Mouse (Mus musculus) liver, embryonic 15.5 days (tissue): Measurements from ENCODE around the gene Cdh22. TPM values are rescaled to one million over a fixed set of nuclear protein-coding genes. Genes with fewer than 3 reads are reported as not detected.

Source experiments
- ATAC-seq: fragments of 200-750 bp; cut with Nextera tagmentation; 2 replicates; pipeline ENCODE4 v1.8.0; 2017; ENCODE audit warnings: moderate number of reproducible peaks, mild to moderate bottlenecking, moderate library complexity; ENCODE audit not compliant: insufficient read depth
- H3K27ac ChIP-seq: fragments of 300-500 bp; sonication (generic); replicated peaks from 2 replicates; pipeline ENCODE4 v1.5.1; 2015; ENCODE audit warnings: mild to moderate bottlenecking, inconsistent platforms
- H3K27me3 ChIP-seq: fragments of 300-500 bp; sonication (generic); 2 replicates; pipeline ENCODE4 v1.6.1; 2015; ENCODE audit warnings: mild to moderate bottlenecking, inconsistent platforms
- H3K36me3 ChIP-seq: fragments of 300-500 bp; sonication (generic); replicated peaks from 2 replicates; pipeline ENCODE4 v1.6.1; 2015; ENCODE audit warnings: moderate library complexity, mild to moderate bottlenecking, inconsistent platforms
- H3K4me1 ChIP-seq: fragments of 300-500 bp; sonication (generic); replicated peaks from 2 replicates; pipeline ENCODE4 v1.6.1; 2015; ENCODE audit warnings: inconsistent platforms
- H3K4me2 ChIP-seq: fragments of 300-500 bp; sonication (generic); 2 replicates; pipeline ENCODE4 v1.6.1; 2015; ENCODE audit warnings: moderate library complexity, mild to moderate bottlenecking, inconsistent platforms
- H3K4me3 ChIP-seq: fragments of 300-500 bp; sonication (generic); replicated peaks from 2 replicates; pipeline ENCODE4 v1.5.1; 2015; ENCODE audit warnings: mild to moderate bottlenecking, inconsistent platforms
- H3K9ac ChIP-seq: fragments of 300-500 bp; sonication (generic); 2 replicates; pipeline ENCODE4 v1.6.1; 2015; ENCODE audit warnings: moderate library complexity, mild to moderate bottlenecking, inconsistent platforms
- H3K9me3 ChIP-seq: fragments of 300-500 bp; sonication (generic); replicated peaks from 2 replicates; pipeline ENCODE4 v1.6.1; 2016; ENCODE audit warnings: inconsistent platforms
- WGBS: fragments of 180-500 bp; shearing (Covaris S2); methylation state at CpG from one replicate; pipeline ENCODE4 v1.1.7; 2015; ENCODE audit warnings: mixed read lengths; ENCODE audit not compliant: insufficient replicate concordance; 5-methylcytosine and 5-hydroxymethylcytosine counted together
- polyA plus RNA-seq: library from polyadenylated mRNA; unstranded; fragments of >200 nt; fragmentation: Nextera tagmentation; extraction: Ambion mirVana; gene quantifications from 2 replicates; pipeline ENCODE4 v1.2.1, GENCODE M21; 2015

Gene Cdh22
- not detected in 2 replicates for polyA plus RNA-seq

DNA sequence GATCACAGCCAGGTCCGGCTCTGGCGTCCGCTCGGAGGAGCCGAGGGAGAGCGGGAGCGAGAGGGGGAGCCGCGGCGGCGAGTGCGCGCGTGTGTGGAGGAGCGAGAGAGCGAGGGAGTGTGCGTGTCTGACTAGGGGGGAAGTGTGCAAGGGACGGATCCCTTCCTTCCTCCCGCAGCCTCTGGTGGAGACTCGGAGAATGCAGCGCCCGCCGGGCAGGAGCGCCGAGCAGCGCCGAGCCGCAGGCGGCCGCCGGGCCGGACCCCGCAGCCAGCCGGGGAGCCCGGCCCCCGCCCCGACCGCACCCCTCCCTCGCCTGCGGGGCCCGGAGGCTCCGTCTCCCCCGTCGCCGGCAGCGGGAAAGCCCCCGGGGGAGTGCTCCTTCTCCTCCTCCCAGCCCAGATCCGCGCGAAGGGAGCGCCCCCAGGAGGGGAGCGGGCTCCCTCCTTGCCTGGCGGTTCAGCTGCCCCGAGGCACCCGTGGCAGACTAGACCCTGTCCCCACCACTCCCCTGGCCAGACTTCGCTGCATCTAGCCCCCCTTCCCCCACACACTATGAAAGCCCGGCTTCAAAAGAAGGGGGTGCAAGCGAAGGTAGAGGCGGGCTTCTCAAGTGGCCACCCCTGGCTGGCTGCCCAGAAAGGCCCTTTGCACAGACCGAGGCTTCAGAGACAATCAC lies at the start of gene Cdh22:
Gene Cdh22, minus strand, starts transcription at position 241 of the 679 bp plus-strand sequence.
- no peaks in the 10 kb centered on the region; the same call in 1 of the 2 replicates for H3K4me1 ChIP-seq
- no peaks in the 10 kb centered on the region for H3K9me3 ChIP-seq
- peak within 1 kb of the TSS; percentile 41 for H3K4me3 ChIP-seq
- ATAC-seq = no peak
- no peak within 1 kb of the TSS for H3K9ac ChIP-seq
- no peak within 1 kb of the TSS for H3K27ac ChIP-seq
- no peaks in the 10 kb centered on the region for H3K36me3 ChIP-seq
- WGBS = under 1% methylated on average over 39 of the region's 60 CpGs
- peaks cover 96% of the 10 kb centered on the region for H3K27me3 ChIP-seq
- H3K4me2 ChIP-seq = peak within 1 kb of the TSS; percentile 60

DNA sequence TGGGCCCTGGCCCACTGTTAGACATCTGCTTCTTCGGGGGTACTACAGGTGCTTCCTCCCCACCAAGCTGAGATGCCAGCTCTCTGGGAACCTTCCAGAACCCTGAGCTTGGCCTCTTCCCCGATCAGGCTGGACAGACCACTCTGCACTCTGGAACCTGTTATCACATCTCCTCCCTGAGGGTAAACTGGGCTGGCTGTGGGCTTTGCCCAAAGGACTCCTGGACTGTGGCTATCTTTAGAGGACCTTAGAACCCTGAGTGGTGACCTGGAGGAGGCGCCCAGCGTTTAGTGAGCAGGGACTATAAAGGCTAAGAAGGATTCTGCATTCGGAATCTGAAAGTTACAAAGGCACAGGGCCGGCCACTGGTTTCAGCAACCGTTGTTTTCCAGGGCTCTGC lies 49.7 kb upstream of the Cdh22 start:
- H3K9me3 ChIP-seq = no peaks in the 10 kb centered on the region
- peak overlapping the region; percentile 72 for H3K27ac ChIP-seq
- no peaks in the 10 kb centered on the region for H3K27me3 ChIP-seq
- H3K36me3 ChIP-seq = peaks cover 24% of the 10 kb centered on the region
- H3K4me2 ChIP-seq = peak overlapping the region; percentile 92; the same call in 1 of the 2 replicates
- peak; percentile 20; the same call in 1 of the 2 replicates for ATAC-seq
- no peak overlapping the region for H3K4me3 ChIP-seq
- no peak overlapping the region for H3K9ac ChIP-seq
- 67% methylated on average over 7 of the region's 7 CpGs for WGBS
- H3K4me1 ChIP-seq = peaks cover 49% of the 10 kb centered on the region

DNA sequence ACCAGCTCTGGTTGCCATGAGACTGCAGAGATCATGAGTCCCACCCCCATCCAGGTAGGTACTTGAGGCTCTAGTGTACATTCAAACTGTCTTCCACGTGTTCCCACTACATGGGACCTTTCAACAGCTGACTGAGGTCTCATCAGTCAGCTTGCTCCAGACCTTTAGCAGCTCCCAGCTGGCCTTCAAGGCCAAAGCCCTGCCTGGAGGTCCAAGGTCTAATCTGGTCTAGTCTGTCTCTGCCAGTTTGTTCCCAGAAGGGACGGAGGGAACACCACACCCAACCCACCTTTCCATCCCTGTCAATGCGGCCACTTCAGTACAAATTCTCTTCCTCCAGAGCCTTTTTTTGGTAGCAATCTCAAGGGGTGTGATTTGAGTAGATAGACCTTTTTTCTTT lies 49.0 kb upstream of the Cdh22 start:
- no peak for ATAC-seq
- WGBS = 74% methylated on average over 3 of the region's 3 CpGs
- Histone ChIP-seq H3K4me1 (peaks cover 49% of the 10 kb centered on the region), H3K27ac (no peak overlapping the region), H3K4me3 (no peak overlapping the region), H3K36me3 (peaks cover 26% of the 10 kb centered on the region), H3K9me3 (no peaks in the 10 kb centered on the region), H3K4me2 (no peak overlapping the region), H3K9ac (no peak overlapping the region), H3K27me3 (no peaks in the 10 kb centered on the region)

DNA sequence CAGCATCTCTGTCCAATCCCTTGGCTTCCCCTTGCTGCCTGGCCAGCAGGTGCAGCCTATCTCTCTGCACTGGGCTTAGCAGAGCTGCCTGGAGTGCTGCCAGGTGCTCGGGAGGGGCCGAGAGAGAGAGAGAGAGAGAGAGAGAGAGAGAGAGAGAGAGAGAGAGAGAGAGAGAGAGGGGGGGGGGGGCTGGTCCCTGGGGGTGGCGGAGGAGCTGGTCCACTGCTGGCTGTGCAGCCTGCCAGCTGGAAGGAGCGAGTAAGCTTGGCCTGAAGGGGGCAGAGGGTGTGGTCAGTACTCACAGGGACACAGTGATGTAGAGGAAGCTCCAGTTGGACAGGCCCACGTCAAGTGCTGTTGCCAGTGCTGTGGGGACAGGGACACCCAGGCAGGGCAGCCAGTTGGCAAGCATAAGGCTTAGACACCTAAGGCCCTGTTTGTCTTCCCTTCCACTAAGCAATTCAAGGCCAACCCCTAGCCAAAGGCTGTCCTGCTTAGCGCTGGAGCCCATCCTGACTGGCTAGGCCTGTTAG lies 47.2 kb upstream of the Cdh22 start:
- H3K9me3 ChIP-seq = no peaks in the 10 kb centered on the region
- H3K4me3 ChIP-seq = no peak overlapping the region
- peaks cover 40% of the 10 kb centered on the region for H3K36me3 ChIP-seq
- WGBS = 54% methylated on average over 5 of the region's 6 CpGs
- H3K27me3 ChIP-seq = no peaks in the 10 kb centered on the region
- H3K4me1 ChIP-seq = peaks cover 35% of the 10 kb centered on the region
- H3K9ac ChIP-seq = no peak overlapping the region
- no peak overlapping the region for H3K27ac ChIP-seq
- no peak overlapping the region for H3K4me2 ChIP-seq
- no peak for ATAC-seq

GRCm38 (mm10) chr2:165279351-165279750 lies 44.7 kb upstream of the Cdh22 start:
- no peak for ATAC-seq
- no peaks in the 10 kb centered on the region for H3K27me3 ChIP-seq
- H3K4me3 ChIP-seq = no peak overlapping the region
- H3K27ac ChIP-seq = no peak overlapping the region
- H3K4me1 ChIP-seq = peaks cover 10% of the 10 kb centered on the region
- peaks cover 45% of the 10 kb centered on the region for H3K36me3 ChIP-seq
- H3K9me3 ChIP-seq = no peaks in the 10 kb centered on the region
- WGBS = 79% methylated on average over 10 of the region's 10 CpGs
- H3K9ac ChIP-seq = no peak overlapping the region
- H3K4me2 ChIP-seq = no peak overlapping the region

DNA sequence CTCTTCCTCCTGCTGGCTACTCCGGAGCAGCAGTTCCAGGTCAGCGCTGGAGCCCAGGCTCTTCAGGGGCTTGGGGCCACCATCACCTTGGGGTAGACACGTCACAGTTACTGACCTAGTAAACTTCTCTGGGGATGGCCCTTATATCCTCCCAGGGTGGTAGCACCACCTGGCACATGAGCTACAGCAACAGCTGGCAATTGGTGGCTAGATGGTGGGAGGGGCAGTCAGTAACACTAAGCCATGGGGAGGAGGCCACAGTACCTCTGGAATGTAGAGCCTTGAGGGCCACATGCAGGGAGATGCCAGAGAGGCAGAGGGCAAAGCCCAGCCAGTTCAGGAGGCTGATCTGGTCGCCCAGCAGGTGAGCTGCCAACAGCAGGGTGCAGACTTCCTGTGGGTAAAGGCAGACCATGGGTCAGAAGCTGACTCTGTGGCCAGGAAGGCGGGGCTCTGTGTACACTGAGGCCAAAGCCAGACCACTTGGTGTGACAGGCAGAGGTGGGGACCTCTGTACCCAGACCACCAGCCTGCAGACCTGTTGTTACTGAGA lies 42.6 kb upstream of the Cdh22 start:
- WGBS = 68% methylated on average over 5 of the region's 5 CpGs
- no peak overlapping the region for H3K9ac ChIP-seq
- ATAC-seq = no peak
- no peaks in the 10 kb centered on the region for H3K9me3 ChIP-seq
- H3K27ac ChIP-seq = no peak overlapping the region
- H3K27me3 ChIP-seq = no peaks in the 10 kb centered on the region
- no peak overlapping the region for H3K4me3 ChIP-seq
- H3K4me2 ChIP-seq = no peak overlapping the region
- H3K36me3 ChIP-seq = peaks cover 35% of the 10 kb centered on the region
- H3K4me1 ChIP-seq = no peaks in the 10 kb centered on the region; the same call in 1 of the 2 replicates

DNA sequence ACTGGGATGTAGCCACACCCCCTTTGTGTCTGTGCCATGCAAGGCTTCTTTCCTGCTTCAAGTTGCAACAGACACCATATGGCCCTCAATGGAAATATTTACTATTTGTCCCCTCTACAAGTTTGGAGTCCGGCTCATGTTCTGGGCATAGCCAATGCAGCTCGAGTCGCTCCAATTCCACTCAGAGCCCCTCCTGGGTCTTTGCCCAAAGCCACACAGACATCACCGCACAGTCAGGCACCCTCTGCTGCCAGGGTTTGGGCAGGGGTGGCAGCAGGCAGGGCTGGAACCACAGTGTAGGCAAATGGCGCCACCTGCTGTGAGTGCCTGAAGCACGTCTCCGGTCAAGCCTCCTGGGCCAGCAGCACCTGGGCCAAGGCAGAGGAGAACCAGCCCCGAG lies 41.2 kb upstream of the Cdh22 start:
- no peak overlapping the region for H3K9ac ChIP-seq
- ATAC-seq = no peak
- H3K4me2 ChIP-seq = no peak overlapping the region
- no peaks in the 10 kb centered on the region for H3K4me1 ChIP-seq
- no peak overlapping the region for H3K4me3 ChIP-seq
- H3K9me3 ChIP-seq = no peaks in the 10 kb centered on the region
- no peak overlapping the region for H3K27ac ChIP-seq
- 33% methylated on average over 8 of the region's 8 CpGs for WGBS
- peaks cover 24% of the 10 kb centered on the region for H3K36me3 ChIP-seq
- no peaks in the 10 kb centered on the region for H3K27me3 ChIP-seq

DNA sequence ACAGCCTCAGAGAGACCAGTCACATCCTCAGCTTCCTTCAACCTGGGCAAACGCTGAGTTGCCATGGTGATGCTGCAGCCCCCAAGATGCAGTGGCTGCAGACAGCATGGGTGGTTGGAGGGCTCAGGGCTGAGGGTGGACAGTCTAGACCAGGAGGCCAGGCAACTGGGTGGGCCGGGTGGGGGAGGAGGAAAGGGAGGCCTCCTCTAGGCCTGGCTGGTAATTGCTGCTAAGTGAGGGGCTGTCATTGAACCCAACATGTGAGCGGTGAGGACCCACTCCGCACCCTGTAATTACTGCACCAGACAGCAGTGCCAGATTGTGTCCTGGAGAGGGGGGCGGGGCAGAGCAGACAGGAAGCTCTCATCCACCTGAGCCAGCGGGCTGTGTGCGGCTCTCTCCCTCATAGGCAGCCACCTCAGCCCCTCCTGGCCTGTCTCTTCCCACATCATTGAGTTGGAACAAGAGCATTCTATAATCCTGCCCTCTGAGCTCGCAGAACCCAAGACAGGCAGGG lies 40.5 kb upstream of the Cdh22 start:
- Histone ChIP-seq H3K4me3 (no peak overlapping the region), H3K9ac (no peak overlapping the region), H3K4me2 (no peak overlapping the region), H3K27me3 (no peaks in the 10 kb centered on the region), H3K27ac (no peak overlapping the region), H3K36me3 (peaks cover 20% of the 10 kb centered on the region; the same call in 1 of the 2 replicates), H3K9me3 (no peaks in the 10 kb centered on the region), H3K4me1 (no peaks in the 10 kb centered on the region)
- no peak for ATAC-seq
- WGBS = 53% methylated on average over 8 of the region's 8 CpGs

DNA sequence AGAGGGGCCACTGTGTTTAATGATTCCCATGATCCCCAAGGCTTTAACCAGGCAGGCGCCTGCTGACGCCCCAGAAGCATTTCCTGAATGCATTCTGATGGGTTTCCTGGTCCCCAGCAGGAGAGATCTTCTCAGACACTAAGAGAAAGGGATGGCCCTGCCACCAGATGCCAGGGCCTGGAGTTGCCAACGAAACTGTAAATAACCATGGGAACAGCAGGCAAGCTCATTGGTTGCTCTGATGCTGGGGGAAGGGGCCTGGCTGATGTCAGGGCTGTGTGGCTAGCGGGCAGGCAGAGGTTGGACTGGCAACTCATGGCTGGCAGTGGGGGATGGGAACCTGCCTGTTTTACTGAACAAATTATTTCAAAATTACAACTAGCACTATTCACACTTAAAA lies 38.9 kb upstream of the Cdh22 start:
- no peak for ATAC-seq
- Histone ChIP-seq H3K36me3 (peaks cover 18% of the 10 kb centered on the region; the same call in 1 of the 2 replicates), H3K27ac (no peak overlapping the region), H3K9ac (no peak overlapping the region), H3K4me1 (no peaks in the 10 kb centered on the region), H3K4me3 (no peak overlapping the region), H3K9me3 (no peaks in the 10 kb centered on the region), H3K4me2 (no peak overlapping the region), H3K27me3 (0 out of 2 replicates have a peak, but pooled peaks cover 2% of the 10 kb centered on the region)
- WGBS = 31% methylated on average over 4 of the region's 4 CpGs

DNA sequence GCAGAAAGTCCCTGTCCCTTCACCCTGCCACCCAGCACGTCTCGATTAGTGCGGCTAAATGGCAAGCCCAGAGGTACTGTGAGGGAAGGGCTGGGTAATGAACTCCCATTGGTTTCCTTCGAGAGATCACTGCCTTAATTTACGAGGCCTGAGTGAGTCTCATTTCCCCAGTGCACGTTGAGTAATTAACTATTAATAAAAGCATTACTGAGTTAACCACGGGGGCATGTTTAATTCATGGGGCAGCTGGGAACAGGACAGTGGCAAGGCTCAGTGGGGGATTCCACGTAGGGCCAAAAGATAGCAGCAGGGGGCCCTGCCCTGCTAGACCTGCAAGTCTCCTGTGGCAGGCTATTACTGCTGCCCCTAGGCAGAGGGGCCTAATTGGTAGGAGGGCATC lies 36.7 kb upstream of the Cdh22 start:
- WGBS = 18% methylated on average over 8 of the region's 8 CpGs
- H3K4me1 ChIP-seq = no peaks in the 10 kb centered on the region
- H3K36me3 ChIP-seq = no peaks in the 10 kb centered on the region
- no peak overlapping the region for H3K4me3 ChIP-seq
- no peak for ATAC-seq
- no peak overlapping the region for H3K9ac ChIP-seq
- no peak overlapping the region for H3K27ac ChIP-seq
- no peaks in the 10 kb centered on the region for H3K9me3 ChIP-seq
- no peak overlapping the region for H3K4me2 ChIP-seq
- peaks cover 20% of the 10 kb centered on the region for H3K27me3 ChIP-seq

DNA sequence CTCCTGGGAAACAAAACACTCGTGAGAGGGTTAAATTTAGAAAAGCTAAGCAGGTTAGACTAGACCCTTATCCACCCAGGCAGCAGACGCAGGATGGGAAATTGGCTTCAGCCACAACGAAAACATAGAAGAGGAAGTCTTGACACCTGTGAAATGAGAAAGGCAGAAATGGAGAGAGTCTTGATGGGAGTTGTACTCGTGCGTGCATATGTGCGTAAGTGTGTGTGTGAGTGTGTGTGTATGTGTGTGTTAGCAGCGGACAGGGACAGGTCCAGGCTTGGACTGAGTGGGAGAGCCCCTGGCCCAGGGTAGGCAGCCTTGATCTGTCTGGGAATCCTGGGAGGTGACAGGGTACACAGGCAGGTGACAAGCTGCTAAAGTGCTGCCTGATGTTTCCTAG lies 36.2 kb upstream of the Cdh22 start:
- 29% methylated on average over 7 of the region's 7 CpGs for WGBS
- Histone ChIP-seq H3K27ac (no peak overlapping the region), H3K4me1 (no peaks in the 10 kb centered on the region), H3K4me2 (no peak overlapping the region), H3K9me3 (no peaks in the 10 kb centered on the region), H3K36me3 (no peaks in the 10 kb centered on the region), H3K9ac (no peak overlapping the region), H3K4me3 (no peak overlapping the region), H3K27me3 (peaks cover 22% of the 10 kb centered on the region)
- ATAC-seq = no peak
